Mouse (Mus musculus) left cerebral cortex, postnatal 4 days (tissue): Measurements from ENCODE around the gene Agtr1a. TPM values are rescaled to one million over a fixed set of nuclear protein-coding genes. Genes with fewer than 3 reads are reported as not detected.

Experiments used
- DNase-seq: peaks from one replicate; pipeline ENCODE4 v3.0.0-alpha.2; 2022
- intact Hi-C: fragments of 180-260 bp; cut with DNase I; formaldehyde crosslinking; loops from one replicate; pipeline ENCODE4 v1.15.1; 2025
- total RNA-seq, 2 experiments: library from RNA; stranded (reverse); gene quantifications; 2 replicates each; pipeline ENCODE4 v1.2.3; 2021

The Agtr1a gene
- total RNA-seq, 2 experiments from 2014 or later = 1.8 to 2.0 TPM

GRCm38 (mm10) chr13:30361002-30361401 is 24.8 kb downstream of the Agtr1a start:
- DNase-seq = no peak

GRCm38 (mm10) chr13:30362048-30362447 is 25.8 kb downstream of the Agtr1a start:
- DNase-seq = no peak
- intact Hi-C loops = no loop called here

More at GRCm38 (mm10) chr13:30361002-30361401, 24.8 kb downstream of the Agtr1a start:
- intact Hi-C loops = no loop called here

- intact Hi-C loops = no loop called here
Measured at GRCm38 (mm10) chr13:30364097-30364625, 27.9 kb downstream of the Agtr1a start.

GRCm38 (mm10) chr13:30364780-30365179 is 28.5 kb downstream of the Agtr1a start:
- no peak for DNase-seq
- intact Hi-C loops = no loop called here

More at GRCm38 (mm10) chr13:30364097-30364625, 27.9 kb downstream of the Agtr1a start:
- no peak for DNase-seq

- DNase-seq = no peak
- intact Hi-C loops = no loop called here
Measured at GRCm38 (mm10) chr13:30365378-30365777, 29.1 kb downstream of the Agtr1a start.

- intact Hi-C loops = no loop called here
- no peak for DNase-seq
Measured at GRCm38 (mm10) chr13:30368116-30368515, 31.9 kb downstream of the Agtr1a start.

GRCm38 (mm10) chr13:30368746-30369145 is 32.5 kb downstream of the Agtr1a start:
- intact Hi-C loops = no loop called here
- DNase-seq = no peak

- intact Hi-C loops = no loop called here
- DNase-seq = no peak
Measured at GRCm38 (mm10) chr13:30378868-30379267, 42.6 kb downstream of the Agtr1a start.

- intact Hi-C loops = no loop called here
- DNase-seq = no peak
Measured at GRCm38 (mm10) chr13:30385183-30385582, 48.9 kb downstream of the Agtr1a start.

GRCm38 (mm10) chr13:30394123-30394522 is 57.9 kb downstream of the Agtr1a start:
- intact Hi-C loops = no loop called here
- DNase-seq = no peak

GRCm38 (mm10) chr13:30396431-30396830 is 60.2 kb downstream of the Agtr1a start:
- intact Hi-C loops = no loop called here
- DNase-seq = no peak

GRCm38 (mm10) chr13:30398852-30399251 is 62.6 kb downstream of the Agtr1a start:
- no peak for DNase-seq
- intact Hi-C loops = no loop called here

GRCm38 (mm10) chr13:30400621-30401020 is 64.4 kb downstream of the Agtr1a start:
- DNase-seq = no peak
- intact Hi-C loops = no loop called here

- no peak for DNase-seq
- intact Hi-C loops = no loop called here
Measured at GRCm38 (mm10) chr13:30403874-30404273, 67.6 kb downstream of the Agtr1a start.

- no peak for DNase-seq
- intact Hi-C loops = no loop called here
Measured at GRCm38 (mm10) chr13:30418611-30419010, 82.4 kb downstream of the Agtr1a start.

- intact Hi-C loops = no loop called here
- DNase-seq = peak; percentile 4
Measured at GRCm38 (mm10) chr13:30427008-30427407, 90.8 kb downstream of the Agtr1a start.

- peak; percentile 29 for DNase-seq
- intact Hi-C loops = no loop called here
Measured at GRCm38 (mm10) chr13:30427436-30427835, 91.2 kb downstream of the Agtr1a start.

Other genes with a start within 250 kb of the Agtr1a start
- 1 to 10 TPM; 3.4 TPM for gene Mboat1, start 200.0 kb upstream of the Agtr1a start, total RNA-seq
- gene Uqcrfs1, start 208.9 kb downstream of the Agtr1a start, total RNA-seq = 100 to 1,000 TPM; 130 to 135 TPM